Mouse (Mus musculus) embryonic facial prominence, embryonic 12.5 days (tissue): ENCODE measurements around the gene Ncapd2. TPM values are rescaled to one million over a fixed set of nuclear protein-coding genes. Genes with fewer than 3 reads are reported as not detected.

ENCODE experiments used
- ATAC-seq: fragments of 200-750 bp; cut with Nextera tagmentation; 2 replicates; pipeline ENCODE4 v1.8.0; 2017; ENCODE audit not compliant: insufficient number of reproducible peaks, insufficient read depth, low FRiP score, low TSS enrichment
- H3K27ac ChIP-seq: fragments of 300-500 bp; sonication (generic); 2 replicates; pipeline ENCODE4 v1.5.1; 2016; ENCODE audit warnings: mild to moderate bottlenecking
- H3K27me3 ChIP-seq: fragments of 300-500 bp; sonication (generic); 2 replicates; pipeline ENCODE4 v1.6.1; 2016; ENCODE audit warnings: mild to moderate bottlenecking, moderate library complexity
- H3K36me3 ChIP-seq: fragments of 300-500 bp; sonication (generic); 2 replicates; pipeline ENCODE4 v1.6.1; 2016; ENCODE audit warnings: mild to moderate bottlenecking
- H3K4me1 ChIP-seq: fragments of 300-500 bp; sonication (generic); 2 replicates; pipeline ENCODE4 v1.6.1; 2016
- H3K4me2 ChIP-seq: fragments of 300-500 bp; sonication (generic); replicated peaks from 2 replicates; pipeline ENCODE4 v1.6.1; 2016; ENCODE audit warnings: mild to moderate bottlenecking, moderate library complexity
- H3K4me3 ChIP-seq: fragments of 300-500 bp; sonication (generic); 2 replicates; pipeline ENCODE4 v1.5.1; 2016; ENCODE audit warnings: mild to moderate bottlenecking
- H3K9ac ChIP-seq: fragments of 300-500 bp; sonication (generic); 2 replicates; pipeline ENCODE4 v1.6.1; 2016; ENCODE audit warnings: mild to moderate bottlenecking, moderate library complexity
- H3K9me3 ChIP-seq: fragments of 300-500 bp; sonication (generic); 2 replicates; pipeline ENCODE4 v1.6.1; 2016; ENCODE audit warnings: mild to moderate bottlenecking, moderate library complexity
- WGBS: fragments of 180-500 bp; shearing (Covaris S2); methylation state at CpG from one replicate; pipeline ENCODE4 v1.1.7; 2016; 5-methylcytosine and 5-hydroxymethylcytosine counted together
- polyA plus RNA-seq: library from polyadenylated mRNA; unstranded; fragments of >200 nt; fragmentation: Nextera tagmentation; extraction: Ambion mirVana; gene quantifications from 2 replicates; pipeline ENCODE4 v1.2.1, GENCODE M21; 2016

Ncapd2 gene
- polyA plus RNA-seq, 1 experiment from 2014 or later = 191 TPM

GRCm38 (mm10) chr6:125231117-125232044 lies 39.9 kb upstream of the Ncapd2 start, which contains the start of gene Tapbpl:
Gene Tapbpl (minus strand): TSS chr6:125231860.
- Histone ChIP-seq H3K27ac (peak within 1 kb of the TSS; percentile 24; the same call in 1 of the 2 replicates), H3K4me2 (peak within 1 kb of the TSS; percentile 75), H3K36me3 (no peaks in the 10 kb centered on the region), H3K9me3 (no peaks in the 10 kb centered on the region), H3K4me1 (peaks cover 15% of the 10 kb centered on the region; the same call in 1 of the 2 replicates), H3K4me3 (peak within 1 kb of the TSS; percentile 39), H3K27me3 (no peaks in the 10 kb centered on the region), H3K9ac (peak within 1 kb of the TSS; percentile 57)
- peak; percentile 30; the same call in 1 of the 2 replicates for ATAC-seq
- 8% methylated on average over 16 of the region's 16 CpGs for WGBS

GRCm38 (mm10) chr6:125230571-125230970 lies 39.1 kb upstream of the Ncapd2 start:
- H3K4me3 ChIP-seq = no peak overlapping the region
- ATAC-seq = no peak

GRCm38 (mm10) chr6:125225518-125226115 lies 34.1 kb upstream of the Ncapd2 start:
- Histone ChIP-seq H3K9me3 (no peaks in the 10 kb centered on the region), H3K4me3 (no peak overlapping the region), H3K4me1 (peaks cover 3% of the 10 kb centered on the region; the same call in 1 of the 2 replicates), H3K27me3 (no peaks in the 10 kb centered on the region), H3K36me3 (no peaks in the 10 kb centered on the region), H3K4me2 (no peak overlapping the region), H3K9ac (no peak overlapping the region), H3K27ac (no peak overlapping the region)
- 82% methylated on average over 5 of the region's 5 CpGs for WGBS
- ATAC-seq = no peak

More at GRCm38 (mm10) chr6:125230571-125230970, 39.1 kb upstream of the Ncapd2 start:
- 55% methylated on average over 9 of the region's 9 CpGs for WGBS
- H3K27me3 ChIP-seq = no peaks in the 10 kb centered on the region
- no peak overlapping the region for H3K9ac ChIP-seq
- no peak overlapping the region for H3K27ac ChIP-seq
- no peaks in the 10 kb centered on the region for H3K36me3 ChIP-seq
- H3K4me2 ChIP-seq = 0 out of 2 replicates have a peak overlapping the region, but pooled peaks have one; percentile 75
- H3K9me3 ChIP-seq = no peaks in the 10 kb centered on the region
- H3K4me1 ChIP-seq = peaks cover 15% of the 10 kb centered on the region; the same call in 1 of the 2 replicates

GRCm38 (mm10) chr6:125222577-125222976 lies 31.1 kb upstream of the Ncapd2 start:
- H3K27me3 ChIP-seq = no peaks in the 10 kb centered on the region

GRCm38 (mm10) chr6:125222146-125222545 lies 30.6 kb upstream of the Ncapd2 start:
- H3K27me3 ChIP-seq = no peaks in the 10 kb centered on the region
- no peak for ATAC-seq

More at GRCm38 (mm10) chr6:125222577-125222976, 31.1 kb upstream of the Ncapd2 start:
- Histone ChIP-seq H3K4me2 (no peak overlapping the region), H3K4me3 (no peak overlapping the region), H3K36me3 (no peaks in the 10 kb centered on the region), H3K4me1 (no peaks in the 10 kb centered on the region), H3K27ac (no peak overlapping the region), H3K9ac (no peak overlapping the region), H3K9me3 (no peaks in the 10 kb centered on the region)
- WGBS = 78% methylated on average over 3 of the region's 3 CpGs
- no peak for ATAC-seq

GRCm38 (mm10) chr6:125221115-125221745 lies 29.7 kb upstream of the Ncapd2 start:
- no peaks in the 10 kb centered on the region; the same call in 1 of the 2 replicates for H3K27me3 ChIP-seq
- no peak overlapping the region; the same call in 1 of the 2 replicates for H3K9ac ChIP-seq
- H3K9me3 ChIP-seq = no peaks in the 10 kb centered on the region
- H3K4me1 ChIP-seq = peaks cover 4% of the 10 kb centered on the region; the same call in 1 of the 2 replicates
- ATAC-seq = no peak
- H3K27ac ChIP-seq = no peak overlapping the region
- no peaks in the 10 kb centered on the region for H3K36me3 ChIP-seq
- no peak overlapping the region for H3K4me2 ChIP-seq
- H3K4me3 ChIP-seq = no peak overlapping the region
- 88% methylated on average over 20 of the region's 20 CpGs for WGBS

More at GRCm38 (mm10) chr6:125222146-125222545, 30.6 kb upstream of the Ncapd2 start:
- Histone ChIP-seq H3K4me1 (no peaks in the 10 kb centered on the region), H3K36me3 (no peaks in the 10 kb centered on the region), H3K4me2 (no peak overlapping the region), H3K27ac (no peak overlapping the region), H3K9me3 (no peaks in the 10 kb centered on the region), H3K9ac (no peak overlapping the region), H3K4me3 (no peak overlapping the region)
- 65% methylated on average over 2 of the region's 2 CpGs for WGBS

GRCm38 (mm10) chr6:125218963-125219362 lies 27.5 kb upstream of the Ncapd2 start:
- H3K27me3 ChIP-seq = peaks cover 2% of the 10 kb centered on the region
- no peaks in the 10 kb centered on the region for H3K36me3 ChIP-seq
- peaks cover 6% of the 10 kb centered on the region; the same call in 1 of the 2 replicates for H3K4me1 ChIP-seq
- no peak for ATAC-seq
- no peak overlapping the region for H3K9ac ChIP-seq
- H3K4me3 ChIP-seq = no peak overlapping the region
- H3K4me2 ChIP-seq = no peak overlapping the region
- H3K27ac ChIP-seq = no peak overlapping the region
- no peaks in the 10 kb centered on the region for H3K9me3 ChIP-seq
- 78% methylated on average over 4 of the region's 4 CpGs for WGBS

- Histone ChIP-seq H3K4me1 (peaks cover 6% of the 10 kb centered on the region; the same call in 1 of the 2 replicates), H3K9ac (no peak overlapping the region), H3K27me3 (peaks cover 12% of the 10 kb centered on the region), H3K4me3 (no peak overlapping the region), H3K9me3 (no peaks in the 10 kb centered on the region), H3K4me2 (no peak overlapping the region), H3K27ac (no peak overlapping the region), H3K36me3 (no peaks in the 10 kb centered on the region)
- no peak for ATAC-seq
- 88% methylated on average over 11 of the region's 11 CpGs for WGBS
Observed at GRCm38 (mm10) chr6:125217899-125218298, 26.4 kb upstream of the Ncapd2 start.

- Histone ChIP-seq H3K9ac (no peak overlapping the region), H3K4me2 (0 out of 2 replicates have a peak overlapping the region, but pooled peaks have one; percentile 96), H3K27ac (no peak overlapping the region), H3K27me3 (peaks cover 12% of the 10 kb centered on the region), H3K36me3 (no peaks in the 10 kb centered on the region), H3K9me3 (no peaks in the 10 kb centered on the region), H3K4me1 (peaks cover 6% of the 10 kb centered on the region; the same call in 1 of the 2 replicates), H3K4me3 (no peak overlapping the region)
- no peak for ATAC-seq
- 78% methylated on average over 2 of the region's 2 CpGs for WGBS
Observed at GRCm38 (mm10) chr6:125216898-125217297, 25.4 kb upstream of the Ncapd2 start.

GRCm38 (mm10) chr6:125215148-125215954 lies 23.9 kb upstream of the Ncapd2 start, which contains the start of gene Vamp1:
Gene Vamp1 (plus strand): TSS chr6:125215551.
- 0 out of 2 replicates have a peak within 1 kb of the TSS, but pooled peaks have one; percentile 17 for H3K27ac ChIP-seq
- no peaks in the 10 kb centered on the region for H3K36me3 ChIP-seq
- WGBS = under 1% methylated on average over 48 of the region's 48 CpGs
- H3K27me3 ChIP-seq = peaks cover 12% of the 10 kb centered on the region
- peak within 1 kb of the TSS; percentile 96 for H3K4me2 ChIP-seq
- H3K9me3 ChIP-seq = no peaks in the 10 kb centered on the region
- H3K4me1 ChIP-seq = peaks cover 6% of the 10 kb centered on the region; the same call in 1 of the 2 replicates
- peak within 1 kb of the TSS; percentile 69 for H3K4me3 ChIP-seq
- peak; percentile 91 for ATAC-seq
- peak within 1 kb of the TSS; percentile 64 for H3K9ac ChIP-seq
